Mouse (Mus musculus) bone marrow, adult 2 months (tissue): ENCODE data around the gene Donson.

Source experiments
- CTCF ChIP-seq: fragments of 200-500 bp; IDR thresholded peaks from 2 replicates; pipeline ENCODE4 v1.5.1; 2011; ENCODE audit warnings: low read length, control low read depth; ENCODE audit not compliant: control insufficient read depth, insufficient read depth
- POLR2A ChIP-seq: fragments of 200-500 bp; IDR thresholded peaks from 2 replicates; pipeline ENCODE4 v1.6.1; 2011; ENCODE audit warnings: low read depth, mild to moderate bottlenecking, control low read depth, low read length, borderline replicate concordance; ENCODE audit not compliant: control insufficient read depth

DNA sequence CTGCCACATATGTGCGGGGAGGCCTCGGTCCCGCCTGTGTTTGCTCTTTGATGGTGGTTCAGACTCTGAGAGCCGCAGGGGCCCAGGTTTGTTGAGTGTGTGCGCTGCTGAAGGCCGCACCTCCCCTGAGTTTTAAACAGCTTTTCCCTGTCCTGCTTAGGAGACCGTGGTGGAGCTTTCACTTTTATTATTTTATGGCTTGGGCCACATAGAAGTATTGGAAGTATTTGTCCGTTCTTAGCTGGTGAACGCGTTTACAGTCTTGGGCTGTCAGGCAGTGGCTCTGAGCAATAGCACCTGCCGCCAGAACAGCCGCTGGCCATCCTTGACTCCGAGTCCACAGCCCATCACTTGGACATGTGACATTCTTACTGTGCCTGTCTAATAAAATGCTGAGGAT, 13.3 kb upstream of the Donson start:
- TF ChIP-seq CTCF (no peak), POLR2A (no peak)
